Comparison of ENCODE assay signal across 18 mouse cellular contexts in genomic region chr17:73554668-73555067, GRCm38 (mm10).
"Had no signal": no experiment of that assay in that cellular context is flagged by ENCODE, and none has a peak within 500 bp of the region (broad histone marks: within the 10 kb centered on the region; RNA-seq: fewer than 3 reads in every experiment).

No protein-coding gene starts in this region.

- ATAC-seq: hindbrain, embryonic 16.5 days; intestine, embryonic 15.5 days; midbrain, embryonic 15.5 days had no signal

- H3K9ac ChIP-seq: intestine, embryonic 15.5 days; liver, embryonic 13.5 days; midbrain, embryonic 12.5 days; midbrain, embryonic 15.5 days; neural tube, embryonic 12.5 days; neural tube, embryonic 15.5 days; stomach, embryonic 15.5 days had no signal

- H3K4me2 ChIP-seq: intestine, embryonic 15.5 days; liver, embryonic 13.5 days; midbrain, embryonic 12.5 days; midbrain, embryonic 15.5 days; neural tube, embryonic 12.5 days; neural tube, embryonic 15.5 days; stomach, embryonic 15.5 days had no signal

- H3K36me3 ChIP-seq: intestine, embryonic 15.5 days; liver, embryonic 13.5 days; midbrain, embryonic 12.5 days; midbrain, embryonic 15.5 days; neural tube, embryonic 12.5 days; neural tube, embryonic 15.5 days; stomach, embryonic 15.5 days had no signal

- H3K4me3 ChIP-seq: intestine, embryonic 15.5 days; left cerebral cortex, adult 2 months; liver, embryonic 13.5 days; midbrain, embryonic 12.5 days; midbrain, embryonic 15.5 days; neural tube, embryonic 12.5 days; neural tube, embryonic 15.5 days; stomach, embryonic 15.5 days had no signal

- H3K27ac ChIP-seq: intestine, embryonic 15.5 days; left cerebral cortex, adult 2 months; liver, embryonic 13.5 days; midbrain, embryonic 12.5 days; midbrain, embryonic 15.5 days; neural tube, embryonic 12.5 days; neural tube, embryonic 15.5 days; stomach, embryonic 15.5 days had no signal

- H3K4me1 ChIP-seq: intestine, embryonic 15.5 days; liver, embryonic 13.5 days; midbrain, embryonic 12.5 days; neural tube, embryonic 12.5 days; stomach, embryonic 15.5 days had no signal

- H3K9me3 ChIP-seq: intestine, embryonic 15.5 days; liver, embryonic 13.5 days; midbrain, embryonic 12.5 days; midbrain, embryonic 15.5 days; neural tube, embryonic 12.5 days; neural tube, embryonic 15.5 days; stomach, embryonic 15.5 days had no signal

- H3K27me3 ChIP-seq: intestine, embryonic 15.5 days; liver, embryonic 13.5 days; midbrain, embryonic 12.5 days; midbrain, embryonic 15.5 days; neural tube, embryonic 12.5 days; neural tube, embryonic 15.5 days; stomach, embryonic 15.5 days had no signal

- DNase-seq: layer of hippocampus, postnatal 36 days; liver, embryonic 13.5 days; lung, adult 2 months; lung, postnatal 14 days; lung, postnatal 4 days; right cerebral cortex, adult 18-20 months; right cerebral cortex, postnatal 14 days; spleen, adult 18-20 months; thymus, adult 18-20 months; thymus, postnatal 36 days had no signal
